Mouse (Mus musculus): ENCODE measurements around the gene Ccdc121. TPM values are rescaled to one million over a fixed set of nuclear protein-coding genes. Genes with fewer than 3 reads are reported as not detected.

The Ccdc121 gene
- total RNA-seq, 2 experiments from 2014 or later, result not detected

Other genes starting within 250 kb of the Ccdc121 start
- not detected in 2 replicates for gene Cnih3, start 158.8 kb downstream of the Ccdc121 start, total RNA-seq (2015; ENCODE audit: low replicate concordance)
- gene Cnih3, start 158.8 kb downstream of the Ccdc121 start, total RNA-seq (2017; ENCODE audit: low replicate concordance), result not detected in 2 replicates
- gene Dnah14, start 65.1 kb upstream of the Ccdc121 start, total RNA-seq (2015; ENCODE audit: low replicate concordance), result not detected in 2 replicates
- 3.4 and 40.2 TPM in 2 replicates for gene Dnah14, start 65.1 kb upstream of the Ccdc121 start, total RNA-seq (2017; ENCODE audit: low replicate concordance)